Mouse (Mus musculus): ENCODE results near the gene Tatdn2. TPM values are rescaled to one million over a fixed set of nuclear protein-coding genes. Genes with fewer than 3 reads are reported as not detected.

Gene Tatdn2
- total RNA-seq (2023) = 100 to 1,000 TPM; 170 to 189 TPM

DNA sequence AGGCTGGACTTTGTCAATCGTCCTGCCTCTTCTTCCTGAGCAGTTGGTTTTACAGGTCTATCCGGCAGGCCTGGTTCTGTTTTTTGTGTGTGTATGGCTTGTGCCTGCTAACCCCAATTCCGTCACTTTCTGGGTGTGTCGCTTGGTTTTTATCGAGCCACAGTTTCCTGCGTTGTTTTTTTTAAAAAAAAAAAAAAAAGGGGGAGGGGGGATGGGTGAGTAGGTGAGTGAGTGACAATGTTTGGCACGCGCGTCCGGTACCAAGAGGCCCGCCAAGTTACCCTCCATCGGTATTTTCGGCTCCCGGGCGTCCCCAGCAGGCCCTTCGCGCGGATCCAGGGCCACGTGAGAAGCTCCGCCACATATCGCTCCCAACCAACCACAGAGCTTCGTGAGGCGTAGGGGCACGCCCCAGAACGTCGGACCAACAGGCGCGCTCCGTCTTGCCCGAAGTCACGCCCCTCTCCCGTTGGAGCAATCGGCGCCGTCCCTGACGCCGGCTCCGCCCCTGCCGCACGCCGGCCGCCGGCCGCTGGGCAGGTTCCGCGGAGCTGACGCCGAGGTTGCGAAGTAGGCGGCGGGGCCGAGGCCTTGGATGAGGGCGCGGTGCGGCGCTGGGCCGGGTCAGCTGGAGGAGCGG, at the start of gene Tatdn2:
Gene Tatdn2, plus strand, starts transcription at position 469 of the 640 bp plus-strand sequence.

DNA sequence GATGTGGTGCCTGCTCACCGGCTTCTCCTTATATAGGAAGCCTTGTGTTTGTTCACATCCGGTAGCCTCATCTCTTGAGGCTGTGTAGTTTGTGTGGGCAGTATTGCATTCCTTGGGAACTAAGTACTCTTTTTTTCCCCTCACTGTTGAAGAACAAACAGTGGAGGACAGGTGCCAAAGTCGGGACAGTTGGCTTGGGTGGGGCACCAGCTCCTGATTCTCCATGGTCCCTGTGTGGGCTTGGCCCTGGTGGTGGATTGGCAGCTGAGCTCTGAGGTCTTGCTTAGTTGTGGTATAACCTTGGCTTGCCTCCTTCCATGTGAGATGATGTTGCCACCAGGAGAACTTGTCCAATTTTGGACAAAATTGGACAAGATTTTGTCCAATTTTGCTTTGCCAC, 23.0 kb downstream of the Tatdn2 start, which contains the start of gene Ghrl:
Gene Ghrl, minus strand, starts transcription at position 3 of the 400 bp plus-strand sequence.

DNA sequence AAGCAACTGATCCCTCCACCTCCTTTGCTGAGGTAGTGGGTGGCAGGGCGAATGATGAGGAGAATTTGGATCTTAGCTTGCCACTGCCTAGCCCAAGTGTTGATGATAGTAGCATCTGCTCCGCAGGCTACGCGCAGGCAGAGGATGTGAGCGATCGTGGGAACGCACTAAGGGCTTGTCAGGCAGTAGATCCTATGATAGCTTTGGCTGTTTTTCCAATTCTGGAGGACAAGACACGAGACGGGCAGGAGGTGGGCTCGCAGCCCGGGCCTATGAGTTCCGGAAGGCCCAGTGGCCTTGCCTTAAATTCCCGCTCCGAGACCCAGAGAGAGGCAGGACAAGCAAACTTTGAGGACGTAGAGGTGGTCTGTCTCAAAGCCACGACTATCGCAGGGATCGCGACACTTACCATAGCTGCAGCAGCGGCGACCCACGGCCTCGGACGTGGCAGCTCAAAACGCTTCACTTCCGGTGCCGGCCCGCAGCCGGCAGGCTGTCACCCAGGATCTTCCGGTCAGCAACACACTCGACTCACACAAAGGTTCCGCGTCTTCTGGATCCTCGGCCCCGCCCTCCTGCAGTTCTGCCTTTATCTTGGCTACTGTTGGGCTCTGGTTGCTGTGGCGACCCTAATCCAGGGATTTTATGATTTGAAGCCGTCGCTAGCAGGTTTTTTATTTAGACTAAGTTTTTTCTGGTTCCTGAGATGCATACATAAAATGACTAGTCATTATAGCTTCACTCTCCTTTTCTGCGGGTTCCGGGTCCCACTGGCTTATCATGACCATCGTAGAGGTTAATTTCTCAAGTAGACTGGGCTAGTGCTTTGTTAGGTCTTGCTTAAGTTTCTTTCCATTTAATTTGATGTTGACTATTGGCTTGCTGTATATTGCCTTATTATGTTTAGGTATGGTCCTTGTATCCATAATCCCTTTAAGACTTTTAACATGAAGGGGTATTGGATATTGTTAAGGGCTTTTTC, 43.7 kb downstream of the Tatdn2 start, which contains the start of gene Sec13:
Gene Sec13, minus strand, starts transcription at position 508 of the 982 bp plus-strand sequence.

Other genes starting within 250 kb of the Tatdn2 start
- gene Il17re, start 238.6 kb upstream of the Tatdn2 start, total RNA-seq (2023) = not detected
- gene Il17rc, start 225.6 kb upstream of the Tatdn2 start, total RNA-seq (2023) = under 1 TPM in 1 of 2 experiments, not detected in 1; 0.42 TPM
- 10 to 100 TPM; 19.6 to 20.8 TPM for gene Creld1, start 213.8 kb upstream of the Tatdn2 start, total RNA-seq (2023)
- gene Prrt3, start 195.1 kb upstream of the Tatdn2 start, total RNA-seq (2023) = under 1 TPM; 0.32 to 0.47 TPM
- gene Emc3, start 165.4 kb upstream of the Tatdn2 start, total RNA-seq (2023) = 10 to 100 TPM; 76.8 to 77.6 TPM
- gene Fancd2, start 165.4 kb upstream of the Tatdn2 start, total RNA-seq (2023) = 1 to 10 TPM in 1 of 2 experiments, under 1 TPM in 1; 0.80 to 1.7 TPM
- gene Fancd2os, start 96.3 kb upstream of the Tatdn2 start, total RNA-seq (2023) = not detected
- 100 to 1,000 TPM; 117 to 135 TPM for gene Brk1, start 92.3 kb upstream of the Tatdn2 start, total RNA-seq (2023)
- 10 to 100 TPM; 27.2 to 34.6 TPM for gene Vhl, start 73.1 kb upstream of the Tatdn2 start, total RNA-seq (2023)
- 100 to 1,000 TPM; 172 to 175 TPM for gene Irak2, start 58.6 kb upstream of the Tatdn2 start, total RNA-seq (2023)
- gene Ghrl, start 22.8 kb downstream of the Tatdn2 start, total RNA-seq (2023) = 1 to 10 TPM; 1.9 to 4.0 TPM
- gene Sec13, start 43.7 kb downstream of the Tatdn2 start, total RNA-seq (2023) = 100 to 1,000 TPM in 1 of 2 experiments, 10 to 100 TPM in 1; 96.2 to 106 TPM